Mouse (Mus musculus) ES-Bruce4 (cell line): ENCODE data around the gene Chat. TPM values are rescaled to one million over a fixed set of nuclear protein-coding genes. Genes with fewer than 3 reads are reported as not detected.

Experiments used
- H3K27ac ChIP-seq: 2 replicates; pipeline ENCODE4 v1.5.1; 2012; ENCODE audit warnings: low read length, inconsistent platforms; ENCODE audit not compliant: insufficient read depth
- H3K27me3 ChIP-seq: 2 replicates; pipeline ENCODE4 v1.6.1; 2012; ENCODE audit warnings: mild to moderate bottlenecking, low read length, inconsistent platforms; ENCODE audit not compliant: control insufficient read depth, poor library complexity, insufficient read depth, severe bottlenecking
- H3K36me3 ChIP-seq: 2 replicates; pipeline ENCODE4 v1.6.1; 2012; ENCODE audit warnings: inconsistent platforms, mild to moderate bottlenecking, low read length, moderate library complexity; ENCODE audit not compliant: control insufficient read depth, poor library complexity, insufficient read depth, severe bottlenecking
- H3K4me1 ChIP-seq: one replicate; pipeline ENCODE4 v1.8.1; 2011; ENCODE audit warnings: low read length; ENCODE audit not compliant: control insufficient read depth, insufficient read depth
- H3K4me3 ChIP-seq: 2 replicates; pipeline ENCODE4 v1.5.1; 2011; ENCODE audit warnings: low read depth, mild to moderate bottlenecking, low read length
- H3K9ac ChIP-seq: 2 replicates; pipeline ENCODE4 v1.6.1; 2012; ENCODE audit warnings: low read depth, mild to moderate bottlenecking, inconsistent platforms; ENCODE audit not compliant: poor library complexity, severe bottlenecking
- H3K9me3 ChIP-seq: replicated peaks from 2 replicates; pipeline ENCODE4 v1.6.1; 2012; ENCODE audit warnings: mild to moderate bottlenecking, low read length, inconsistent platforms; ENCODE audit not compliant: control insufficient read depth, poor library complexity, insufficient read depth, severe bottlenecking
- CTCF ChIP-seq: IDR thresholded peaks from one replicate; pipeline ENCODE4 v1.8.1; 2011; ENCODE audit warnings: low read depth, low read length
- EP300 ChIP-seq: IDR thresholded peaks from 2 replicates; pipeline ENCODE4 v1.6.1; 2011; ENCODE audit warnings: low read depth, low read length; ENCODE audit not compliant: insufficient read depth
- POLR2A ChIP-seq: IDR thresholded peaks from one replicate; pipeline ENCODE4 v1.8.1; 2011; ENCODE audit warnings: low read length; ENCODE audit not compliant: insufficient read depth
- polyA plus RNA-seq: library from polyadenylated mRNA; stranded (reverse); fragments of >200 nt; gene quantifications from 2 replicates; pipeline ENCODE4 v1.2.4, GENCODE M21; 2011; ENCODE audit warnings: low read depth; ENCODE audit not compliant: missing spikeins, insufficient read depth, insufficient read length

Chat gene
- polyA plus RNA-seq, 1 experiment, result not detected

GRCm38 (mm10) chr14:32506329-32506728 is 40.5 kb upstream of the Chat start:
- no peak overlapping the region for H3K9ac ChIP-seq
- TF ChIP-seq CTCF (no peak), EP300 (no peak), POLR2A (no peak)
- no peaks in the 10 kb centered on the region; the same call in 1 of the 2 replicates for H3K9me3 ChIP-seq
- H3K36me3 ChIP-seq, result no peaks in the 10 kb centered on the region
- no peak overlapping the region for H3K27ac ChIP-seq
- no peaks in the 10 kb centered on the region for H3K27me3 ChIP-seq
- no peaks in the 10 kb centered on the region for H3K4me1 ChIP-seq
- no peak overlapping the region for H3K4me3 ChIP-seq

- Histone ChIP-seq H3K36me3 (no peaks in the 10 kb centered on the region), H3K27ac (no peak overlapping the region), H3K9me3 (no peaks in the 10 kb centered on the region; the same call in 1 of the 2 replicates), H3K9ac (no peak overlapping the region), H3K4me1 (no peaks in the 10 kb centered on the region), H3K27me3 (no peaks in the 10 kb centered on the region), H3K4me3 (no peak overlapping the region)
- TF ChIP-seq POLR2A, result no peak
- TF ChIP-seq CTCF, result no peak
- TF ChIP-seq EP300, result no peak
Observed at GRCm38 (mm10) chr14:32503897-32504296, 38.1 kb upstream of the Chat start.

- Histone ChIP-seq H3K9me3 (no peaks in the 10 kb centered on the region; the same call in 1 of the 2 replicates), H3K9ac (no peak overlapping the region), H3K4me1 (no peaks in the 10 kb centered on the region), H3K36me3 (no peaks in the 10 kb centered on the region), H3K27me3 (no peaks in the 10 kb centered on the region), H3K27ac (no peak overlapping the region), H3K4me3 (no peak overlapping the region)
- TF ChIP-seq EP300, result no peak
- no peak for TF ChIP-seq POLR2A
- TF ChIP-seq CTCF, result no peak
Observed at GRCm38 (mm10) chr14:32502764-32503688, 37.2 kb upstream of the Chat start.

- Histone ChIP-seq H3K27ac (no peak overlapping the region), H3K4me1 (no peaks in the 10 kb centered on the region), H3K36me3 (no peaks in the 10 kb centered on the region), H3K27me3 (no peaks in the 10 kb centered on the region), H3K9ac (no peak overlapping the region), H3K4me3 (no peak overlapping the region), H3K9me3 (no peaks in the 10 kb centered on the region)
- no peak for TF ChIP-seq POLR2A
- TF ChIP-seq CTCF, result no peak
- no peak for TF ChIP-seq EP300
Observed at GRCm38 (mm10) chr14:32501303-32501702, 35.5 kb upstream of the Chat start.

GRCm38 (mm10) chr14:32496115-32496850 is 30.5 kb upstream of the Chat start:
- Histone ChIP-seq H3K4me3 (no peak overlapping the region), H3K27ac (no peak overlapping the region), H3K36me3 (no peaks in the 10 kb centered on the region), H3K9ac (no peak overlapping the region), H3K9me3 (no peaks in the 10 kb centered on the region), H3K27me3 (no peaks in the 10 kb centered on the region), H3K4me1 (no peaks in the 10 kb centered on the region)
- TF ChIP-seq EP300 (no peak), CTCF (no peak), POLR2A (no peak)

- Histone ChIP-seq H3K27ac (no peak overlapping the region), H3K36me3 (no peaks in the 10 kb centered on the region), H3K4me3 (no peak overlapping the region), H3K9ac (no peak overlapping the region), H3K27me3 (no peaks in the 10 kb centered on the region), H3K4me1 (no peaks in the 10 kb centered on the region), H3K9me3 (no peaks in the 10 kb centered on the region)
- no peak for TF ChIP-seq EP300
Observed at GRCm38 (mm10) chr14:32492521-32492920, 26.7 kb upstream of the Chat start.
